Mouse (Mus musculus): ENCODE results near the gene Asb12. TPM values are rescaled to one million over a fixed set of nuclear protein-coding genes. Genes with fewer than 3 reads are reported as not detected.
"Not testable (repeated sequence)": the region's sequence is repeated elsewhere in the genome, so short reads cannot be mapped to it uniquely, and the experiment has no call there.

Gene Asb12
- 9.3 and 11.2 TPM in 2 replicates for polyA plus RNA-seq (2016; fragmentation: Nextera tagmentation; extraction: Ambion mirVana)

DNA sequence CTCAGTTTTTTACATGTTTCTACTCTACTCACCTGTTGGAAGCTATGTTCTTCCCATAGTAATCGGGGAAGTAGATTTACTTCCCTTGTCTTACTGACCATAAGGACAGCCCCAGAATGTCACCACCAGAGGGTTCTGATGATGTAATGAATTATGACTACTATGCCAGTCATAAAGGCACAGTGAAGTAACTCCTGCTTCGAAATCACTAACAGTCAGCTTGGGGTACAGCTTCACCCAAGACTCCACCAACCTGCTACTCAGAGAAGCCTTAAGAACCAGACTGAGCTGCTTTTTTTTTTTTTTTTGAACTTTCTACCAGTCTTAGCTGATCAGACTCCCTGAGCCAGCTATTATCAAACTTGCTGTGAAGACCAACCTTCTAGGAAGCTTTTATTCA is at the start of gene Asb12, which contains the start of gene Pfn5:
Gene Asb12, minus strand, starts transcription at position 101 of the 400 bp plus-strand sequence.
Gene Pfn5, plus strand, starts transcription at position 218 of the 400 bp plus-strand sequence.
- H3K9me3 ChIP-seq = 0 out of 2 replicates have a peak, but pooled peaks cover 3% of the 10 kb centered on the region
- H3K4me1 ChIP-seq = no peaks in the 10 kb centered on the region
- WGBS = 92% methylated on average over 2 of the region's 2 CpGs
- H3K27me3 ChIP-seq (ENCODE audit: insufficient read depth, poor library complexity, severe bottlenecking) = no peaks in the 10 kb centered on the region
- DNase-seq (ENCODE audit: low spot score) = no peak
- no peak within 1 kb of the TSS for H3K4me3 ChIP-seq
- H3K36me3 ChIP-seq = no peaks in the 10 kb centered on the region
- no peak within 1 kb of the TSS for H3K27ac ChIP-seq

DNA sequence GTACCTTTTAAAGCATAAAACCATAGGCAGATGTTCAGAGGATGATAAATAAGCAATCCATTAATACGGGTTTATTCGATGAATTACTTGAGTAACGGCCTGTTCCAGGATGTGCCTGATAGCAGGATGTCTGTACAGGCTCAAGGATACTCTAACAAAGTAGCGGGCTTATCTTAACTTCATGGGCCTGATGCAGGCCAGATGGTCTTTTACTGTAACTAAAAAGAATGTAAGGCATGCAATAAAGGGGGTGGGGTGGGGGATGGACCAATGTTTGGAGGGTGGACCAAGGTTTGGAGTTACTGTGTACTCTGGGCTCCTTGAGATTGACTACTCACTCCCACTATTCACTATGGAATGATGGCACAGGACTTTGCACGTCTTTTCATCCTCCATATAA is 42.8 kb upstream of the Asb12 start:
- no peak overlapping the region for H3K4me3 ChIP-seq
- no peaks in the 10 kb centered on the region for H3K9me3 ChIP-seq
- 53% methylated on average over 5 of the region's 5 CpGs for WGBS
- no peak overlapping the region for H3K27ac ChIP-seq
- H3K4me1 ChIP-seq = no peaks in the 10 kb centered on the region
- H3K36me3 ChIP-seq = no peaks in the 10 kb centered on the region
- H3K27me3 ChIP-seq (ENCODE audit: insufficient read depth, poor library complexity, severe bottlenecking) = no peaks in the 10 kb centered on the region
- no peak for DNase-seq (ENCODE audit: low spot score)

DNA sequence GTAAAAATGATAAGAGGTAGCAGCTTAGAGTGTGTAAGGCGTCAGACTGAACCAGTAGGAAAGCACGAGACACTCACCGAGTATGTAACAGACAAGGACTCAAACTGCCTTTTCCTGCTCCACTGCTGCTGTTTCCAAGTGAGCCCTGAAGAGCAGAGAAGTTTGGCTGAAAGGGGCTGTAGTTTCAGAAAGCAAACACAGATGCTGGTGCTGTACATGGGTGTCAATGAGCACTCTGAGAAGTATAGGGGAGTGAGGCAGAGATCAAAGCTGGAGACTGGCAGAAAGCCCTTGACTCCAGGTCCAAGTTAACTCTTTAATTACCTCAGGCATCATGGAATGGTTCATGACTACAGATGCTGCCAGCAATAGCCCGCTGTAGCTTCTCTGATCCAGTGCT is 3.5 kb downstream of the Asb12 start:
- Histone ChIP-seq H3K4me3 (no peak overlapping the region), H3K4me1 (no peaks in the 10 kb centered on the region), H3K9me3 (no peaks in the 10 kb centered on the region), H3K27ac (no peak overlapping the region), H3K27me3 (ENCODE audit: insufficient read depth, poor library complexity, severe bottlenecking) (no peaks in the 10 kb centered on the region), H3K36me3 (no peaks in the 10 kb centered on the region)
- WGBS = 68% methylated on average over 4 of the region's 4 CpGs
- DNase-seq (ENCODE audit: low spot score) = no peak

DNA sequence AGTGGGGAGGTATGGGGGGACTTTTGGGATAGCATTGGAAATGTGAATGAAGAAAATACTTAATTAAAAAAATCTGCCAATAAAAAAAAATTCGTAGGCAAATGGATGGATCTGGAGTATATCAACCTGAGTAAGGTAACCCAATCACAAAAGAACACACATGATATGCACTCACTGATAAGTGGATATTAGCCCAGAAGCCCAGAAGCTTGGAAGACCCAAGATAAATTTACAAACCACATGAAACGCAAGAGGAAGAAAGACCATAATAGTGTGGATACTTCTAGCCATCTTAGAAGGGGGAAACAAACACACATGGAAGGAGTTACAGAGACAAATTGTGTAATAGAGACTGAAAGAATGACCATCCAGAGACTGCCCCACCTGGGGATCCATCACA is 22.3 kb downstream of the Asb12 start:
- 68% methylated on average over 2 of the region's 2 CpGs for WGBS
- H3K36me3 ChIP-seq; H3K27me3 ChIP-seq (ENCODE audit: insufficient read depth, poor library complexity, severe bottlenecking): not testable (repeated sequence)

DNA sequence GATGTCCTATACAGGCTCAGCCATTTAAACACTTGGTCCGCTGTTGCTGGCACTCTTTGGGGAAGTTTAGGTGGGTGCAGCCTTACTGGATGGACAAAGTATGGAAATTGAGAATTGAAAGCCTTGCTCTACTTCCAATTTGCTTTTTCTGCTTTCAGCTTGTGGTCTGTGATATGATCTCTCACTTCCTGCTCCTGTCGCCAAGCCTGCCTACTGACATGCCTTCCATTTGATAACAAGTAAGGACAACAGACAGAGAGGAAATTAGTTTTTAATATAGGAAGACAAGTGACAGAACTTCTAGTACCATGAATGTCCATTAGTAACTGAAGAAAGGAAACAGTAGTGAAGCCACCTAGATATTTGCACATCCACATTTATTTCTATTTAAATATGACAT is 32.6 kb downstream of the Asb12 start:
- no peaks in the 10 kb centered on the region for H3K36me3 ChIP-seq
- H3K27ac ChIP-seq = no peak overlapping the region
- no peaks in the 10 kb centered on the region for H3K27me3 ChIP-seq (ENCODE audit: insufficient read depth, poor library complexity, severe bottlenecking)
- 73% methylated on average over 2 of the region's 2 CpGs for WGBS
- no peaks in the 10 kb centered on the region for H3K4me1 ChIP-seq
- no peaks in the 10 kb centered on the region for H3K9me3 ChIP-seq
- H3K4me3 ChIP-seq = no peak overlapping the region
- no peak for DNase-seq (ENCODE audit: low spot score)

More for the DNA sequence above, 22.3 kb downstream of the Asb12 start:
- not testable (repeated sequence) for H3K4me3 ChIP-seq; H3K9me3 ChIP-seq; DNase-seq (ENCODE audit: low spot score); H3K27ac ChIP-seq; H3K4me1 ChIP-seq

DNA sequence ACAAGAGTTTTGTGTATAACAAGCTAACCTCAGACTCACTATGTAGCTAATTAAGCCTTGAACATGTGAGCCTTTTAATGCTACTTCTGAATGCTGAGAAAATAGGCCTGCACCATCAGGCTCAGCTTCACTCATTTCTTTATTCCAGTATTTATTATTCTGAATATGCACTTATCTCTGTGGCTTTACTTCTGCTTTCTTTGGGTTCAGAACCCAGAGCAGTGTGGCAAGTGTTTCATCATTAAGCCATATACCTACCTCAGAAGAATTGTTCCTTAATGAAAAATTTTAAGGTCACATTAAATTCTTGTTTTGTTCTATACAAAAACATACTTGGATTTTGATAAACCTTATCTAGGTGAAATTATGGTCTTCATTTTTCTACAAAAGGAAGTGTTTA is 33.9 kb downstream of the Asb12 start:
- Histone ChIP-seq H3K4me1 (no peaks in the 10 kb centered on the region), H3K36me3 (no peaks in the 10 kb centered on the region), H3K9me3 (no peaks in the 10 kb centered on the region), H3K27me3 (ENCODE audit: insufficient read depth, poor library complexity, severe bottlenecking) (no peaks in the 10 kb centered on the region), H3K27ac (no peak overlapping the region), H3K4me3 (no peak overlapping the region)
- no peak for DNase-seq (ENCODE audit: low spot score)

DNA sequence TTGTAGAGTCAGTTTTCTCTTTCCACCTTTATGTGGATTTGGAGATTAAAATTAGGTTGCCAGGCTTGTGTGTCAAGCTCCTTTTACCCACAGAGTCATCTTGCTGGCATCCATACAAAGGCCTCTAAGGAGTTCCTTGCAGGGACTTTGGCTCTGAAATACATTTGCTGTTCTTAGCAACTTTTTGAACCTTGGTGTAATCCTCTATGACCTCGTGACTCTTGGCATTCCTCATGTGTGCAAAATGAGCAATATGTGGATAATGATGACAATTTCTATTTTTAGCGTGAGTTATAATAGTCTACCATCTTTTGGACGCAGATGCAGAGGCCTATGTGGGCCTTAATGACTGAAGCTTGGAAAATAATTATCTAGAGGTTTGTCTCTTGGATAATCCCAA is 100.6 kb downstream of the Asb12 start:
- H3K27me3 ChIP-seq (ENCODE audit: insufficient read depth, poor library complexity, severe bottlenecking) = no peaks in the 10 kb centered on the region
- DNase-seq (ENCODE audit: low spot score) = no peak
- WGBS = 71% methylated on average over 3 of the region's 3 CpGs
- H3K27ac ChIP-seq = no peak overlapping the region
- no peaks in the 10 kb centered on the region for H3K4me1 ChIP-seq
- H3K36me3 ChIP-seq = no peaks in the 10 kb centered on the region
- H3K9me3 ChIP-seq = no peaks in the 10 kb centered on the region
- H3K4me3 ChIP-seq = no peak overlapping the region

DNA sequence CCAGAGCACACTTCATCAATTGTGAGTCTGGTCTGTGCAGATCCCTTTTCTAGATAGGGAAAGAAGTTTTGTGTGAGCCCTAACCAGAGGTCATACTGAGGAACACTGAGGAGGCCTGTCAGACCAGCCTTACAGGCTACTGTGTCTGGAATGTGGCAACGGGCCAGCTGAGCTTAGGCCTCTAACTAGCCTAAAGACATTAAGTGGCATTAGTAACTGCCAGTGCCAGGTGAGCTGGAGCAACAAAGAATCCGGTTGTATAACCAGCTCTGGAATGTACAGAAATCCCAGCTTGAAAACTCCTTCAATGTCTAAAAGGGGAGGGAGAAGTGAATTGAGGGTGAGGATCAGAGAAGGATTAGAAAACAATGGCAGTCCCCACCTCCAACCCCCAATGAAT is 111.9 kb downstream of the Asb12 start:
- H3K36me3 ChIP-seq = no peaks in the 10 kb centered on the region
- no peaks in the 10 kb centered on the region for H3K27me3 ChIP-seq (ENCODE audit: insufficient read depth, poor library complexity, severe bottlenecking)
- H3K27ac ChIP-seq = no peak overlapping the region
- 59% methylated on average over 2 of the region's 2 CpGs for WGBS
- no peak overlapping the region for H3K4me3 ChIP-seq
- H3K9me3 ChIP-seq = no peaks in the 10 kb centered on the region
- no peaks in the 10 kb centered on the region for H3K4me1 ChIP-seq
- no peak for DNase-seq (ENCODE audit: low spot score)

DNA sequence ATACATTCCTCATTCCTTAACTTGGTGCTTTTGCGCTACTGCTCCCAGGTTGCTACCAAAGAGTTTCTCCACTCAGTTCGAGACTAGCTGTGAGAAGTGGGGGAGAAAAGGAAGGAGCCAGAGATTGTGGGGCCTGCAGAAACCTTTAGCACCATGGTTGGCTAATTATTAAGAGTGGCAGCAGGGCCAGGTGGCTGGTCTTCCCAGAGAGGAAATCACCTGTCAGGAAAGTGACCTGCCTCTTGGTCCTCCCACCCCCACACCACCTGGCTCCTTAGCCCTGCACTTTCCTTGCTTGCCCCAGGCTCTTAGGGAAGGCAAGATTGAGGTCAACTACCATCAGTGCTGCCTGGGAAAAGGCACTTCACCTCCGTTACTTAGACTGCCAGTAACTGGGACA is 112.6 kb downstream of the Asb12 start:
- DNase-seq (ENCODE audit: low spot score) = no peak
- Histone ChIP-seq H3K27ac (peak overlapping the region; percentile 87), H3K36me3 (no peaks in the 10 kb centered on the region), H3K4me3 (peak overlapping the region; percentile 66), H3K9me3 (no peaks in the 10 kb centered on the region), H3K27me3 (ENCODE audit: insufficient read depth, poor library complexity, severe bottlenecking) (no peaks in the 10 kb centered on the region), H3K4me1 (no peaks in the 10 kb centered on the region)
- WGBS = 30% methylated on average over 3 of the region's 3 CpGs

DNA sequence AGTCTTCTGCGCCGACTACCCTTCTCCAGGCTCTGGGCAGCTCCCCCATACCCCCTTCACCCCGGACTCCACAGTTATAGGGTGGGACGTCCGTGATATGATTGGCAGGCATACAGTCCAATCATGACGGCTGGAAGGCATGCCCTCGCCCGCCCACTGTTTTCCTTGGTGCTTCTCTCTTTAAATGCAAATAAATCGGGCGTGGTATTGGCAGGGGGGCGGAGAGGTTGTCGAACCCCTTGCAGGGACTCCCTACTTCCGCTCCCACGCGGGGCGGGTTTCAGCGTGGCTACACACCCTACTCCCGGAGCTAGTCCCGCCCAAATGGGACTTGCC is 113.0 kb downstream of the Asb12 start, which contains the start of gene Amer1:
Gene Amer1, minus strand, starts transcription at position 97 of the 336 bp plus-strand sequence.
- H3K36me3 ChIP-seq = no peaks in the 10 kb centered on the region
- H3K4me1 ChIP-seq = no peaks in the 10 kb centered on the region
- 17% methylated on average over 19 of the region's 19 CpGs for WGBS
- no peaks in the 10 kb centered on the region for H3K9me3 ChIP-seq
- H3K4me3 ChIP-seq = peak within 1 kb of the TSS; percentile 66
- peak; percentile 96 for DNase-seq (ENCODE audit: low spot score)
- H3K27me3 ChIP-seq (ENCODE audit: insufficient read depth, poor library complexity, severe bottlenecking) = no peaks in the 10 kb centered on the region
- peak within 1 kb of the TSS; percentile 87 for H3K27ac ChIP-seq

DNA sequence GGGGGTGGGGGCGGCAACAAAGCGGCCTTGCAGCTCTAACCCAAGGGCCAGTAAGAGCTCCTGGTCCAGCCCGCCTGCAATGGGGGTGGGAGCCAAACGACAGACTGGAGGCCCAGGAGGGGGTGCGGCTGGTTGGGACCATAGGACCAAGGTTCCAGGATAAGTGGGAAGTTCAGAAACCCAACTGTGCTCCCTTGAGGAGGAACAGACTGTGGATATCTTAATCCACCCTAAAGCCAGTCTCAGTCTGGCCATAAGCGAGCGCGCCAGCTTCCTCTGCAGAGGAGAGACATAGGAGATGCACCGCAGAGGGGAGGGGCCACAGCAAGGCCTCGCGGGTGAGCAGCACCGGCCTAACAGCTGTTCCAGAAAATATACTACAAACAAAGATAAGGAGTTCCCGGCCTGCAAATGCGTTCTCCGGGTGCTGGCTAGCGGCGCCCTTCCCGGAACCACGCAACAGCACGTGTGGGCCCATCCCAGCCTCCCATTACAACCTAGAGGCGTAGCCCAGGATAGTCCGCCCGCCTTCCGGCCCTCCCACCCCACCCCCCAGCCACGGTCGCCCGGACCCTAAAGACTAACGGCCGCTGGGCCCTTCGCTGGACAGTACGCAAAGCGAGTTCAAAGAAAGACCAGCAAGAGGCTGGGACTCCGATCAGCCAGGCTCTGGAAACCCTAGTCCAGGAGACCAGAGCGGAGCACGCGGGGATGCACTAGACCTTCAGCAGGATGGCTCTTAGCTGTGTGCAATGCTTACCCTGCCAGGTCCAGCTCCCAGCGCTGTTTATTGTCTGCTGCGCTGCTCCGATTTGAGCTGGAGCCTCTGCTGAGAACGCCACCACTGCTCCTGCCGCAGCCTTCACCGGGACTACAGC is 113.7 kb downstream of the Asb12 start:
- no peaks in the 10 kb centered on the region for H3K9me3 ChIP-seq
- no peaks in the 10 kb centered on the region for H3K27me3 ChIP-seq (ENCODE audit: insufficient read depth, poor library complexity, severe bottlenecking)
- no peaks in the 10 kb centered on the region for H3K4me1 ChIP-seq
- peak overlapping the region; percentile 66 for H3K4me3 ChIP-seq
- peak overlapping the region; percentile 87 for H3K27ac ChIP-seq
- 12% methylated on average over 42 of the region's 42 CpGs for WGBS
- peak; percentile 78 for DNase-seq (ENCODE audit: low spot score)
- H3K36me3 ChIP-seq = no peaks in the 10 kb centered on the region

DNA sequence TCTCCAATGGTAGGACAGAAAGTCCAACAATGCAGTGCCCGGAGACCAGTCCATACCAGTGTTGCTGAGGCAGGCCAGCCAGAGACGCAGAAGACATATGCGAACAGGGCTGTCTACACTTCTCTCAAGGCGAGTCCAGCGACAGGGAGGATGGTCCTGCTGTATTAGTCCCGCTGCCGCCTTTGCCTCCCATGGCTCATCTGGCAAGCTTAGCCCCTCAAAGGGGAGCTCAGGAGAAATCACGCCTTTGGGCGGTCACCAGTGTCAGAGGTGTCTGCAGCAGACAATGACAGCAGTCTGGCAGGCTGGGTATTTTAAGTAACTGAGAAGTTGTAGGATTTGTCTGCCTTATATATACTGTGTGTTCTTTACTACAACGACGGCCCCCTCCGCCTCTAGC is 114.4 kb downstream of the Asb12 start:
- DNase-seq (ENCODE audit: low spot score) = peak; percentile 72
- 27% methylated on average over 12 of the region's 12 CpGs for WGBS

DNA sequence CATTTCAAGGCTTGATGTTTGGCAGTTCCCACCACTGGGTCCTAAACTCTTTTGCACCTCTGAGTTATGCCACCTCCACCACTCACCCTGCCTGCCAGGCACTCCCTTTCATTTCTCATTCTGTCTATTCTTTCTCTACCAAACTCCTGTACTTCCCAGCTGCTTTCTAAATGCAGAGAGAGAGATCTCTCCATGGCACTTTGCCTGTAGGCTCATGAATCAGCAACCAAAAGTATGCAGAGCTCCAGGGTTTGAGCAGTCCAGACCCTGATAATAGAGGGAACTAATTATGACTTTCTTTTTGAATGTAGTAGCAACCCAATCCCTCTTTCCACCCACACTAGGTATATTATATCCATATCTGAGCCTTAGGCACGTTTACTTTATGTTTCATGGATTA is 115.5 kb downstream of the Asb12 start:
- Histone ChIP-seq H3K4me3 (no peak overlapping the region), H3K27me3 (ENCODE audit: insufficient read depth, poor library complexity, severe bottlenecking) (no peaks in the 10 kb centered on the region), H3K27ac (no peak overlapping the region), H3K4me1 (no peaks in the 10 kb centered on the region), H3K9me3 (no peaks in the 10 kb centered on the region), H3K36me3 (no peaks in the 10 kb centered on the region)
- no peak for DNase-seq (ENCODE audit: low spot score)
- WGBS = 58% methylated on average over 1 of the region's 1 CpGs

More for the DNA sequence above, 114.4 kb downstream of the Asb12 start:
- Histone ChIP-seq H3K4me1 (no peaks in the 10 kb centered on the region), H3K27me3 (ENCODE audit: insufficient read depth, poor library complexity, severe bottlenecking) (no peaks in the 10 kb centered on the region), H3K9me3 (no peaks in the 10 kb centered on the region), H3K4me3 (peak overlapping the region; percentile 66), H3K36me3 (no peaks in the 10 kb centered on the region), H3K27ac (peak overlapping the region; percentile 87)

DNA sequence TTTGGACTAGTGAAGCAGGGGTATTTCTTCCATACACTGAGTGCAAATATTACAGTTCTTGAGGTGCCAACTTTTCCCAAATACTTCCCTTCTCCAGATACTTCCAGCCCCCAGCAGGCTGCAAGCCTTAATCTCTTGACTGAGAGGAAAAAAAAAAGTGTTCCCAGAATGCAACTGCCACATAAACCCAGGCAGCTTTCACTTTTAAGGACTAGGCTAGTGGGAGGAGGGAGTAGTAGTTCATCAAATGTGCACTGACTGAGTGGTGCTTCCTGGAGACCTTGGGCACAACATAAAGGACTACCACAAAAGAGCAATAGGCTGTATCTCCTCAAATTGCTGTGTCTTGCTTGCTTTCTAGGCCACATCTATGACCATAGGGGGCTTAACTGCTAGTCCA is 116.5 kb downstream of the Asb12 start:
- Histone ChIP-seq H3K9me3 (no peaks in the 10 kb centered on the region), H3K36me3 (no peaks in the 10 kb centered on the region), H3K4me1 (no peaks in the 10 kb centered on the region), H3K27ac (no peak overlapping the region), H3K27me3 (ENCODE audit: insufficient read depth, poor library complexity, severe bottlenecking) (no peaks in the 10 kb centered on the region), H3K4me3 (no peak overlapping the region)
- DNase-seq (ENCODE audit: low spot score) = no peak

Data from heart, embryonic 10.5 days (tissue).